Mouse (Mus musculus) erythroblast, adult 5-6 weeks (primary cell): Measurements from ENCODE around the gene Gm11757. TPM values are rescaled to one million over a fixed set of nuclear protein-coding genes. Genes with fewer than 3 reads are reported as not detected.
"Not testable (repeated sequence)": the region's sequence is repeated elsewhere in the genome, so short reads cannot be mapped to it uniquely, and the experiment has no call there.

Experiments
- ATAC-seq: replicated peaks from 2 replicates; pipeline ENCODE4 v1.8.0; 2016; ENCODE audit warnings: moderate number of reproducible peaks, mild to moderate bottlenecking, moderate TSS enrichment, inconsistent platforms; ENCODE audit not compliant: poor library complexity, low FRiP score, severe bottlenecking
- total RNA-seq, 2 experiments: library from RNA; stranded (forward) in 1 of 2; stranded (reverse) in 1 of 2; fragments of 150-400 nt in 1 of 2; fragments of 200-764, 138-1000 nt in 1 of 2; gene quantifications; 2 replicates each; pipeline versions ENCODE4 v1.2.3 to v1.2.4; 2015 to 2017; ENCODE audit warnings: low replicate concordance in 2 of 2

The Gm11757 gene
- not detected in 2 replicates for total RNA-seq (2015; ENCODE audit: low replicate concordance)
- total RNA-seq (2017; ENCODE audit: low replicate concordance), result not detected in 2 replicates

DNA sequence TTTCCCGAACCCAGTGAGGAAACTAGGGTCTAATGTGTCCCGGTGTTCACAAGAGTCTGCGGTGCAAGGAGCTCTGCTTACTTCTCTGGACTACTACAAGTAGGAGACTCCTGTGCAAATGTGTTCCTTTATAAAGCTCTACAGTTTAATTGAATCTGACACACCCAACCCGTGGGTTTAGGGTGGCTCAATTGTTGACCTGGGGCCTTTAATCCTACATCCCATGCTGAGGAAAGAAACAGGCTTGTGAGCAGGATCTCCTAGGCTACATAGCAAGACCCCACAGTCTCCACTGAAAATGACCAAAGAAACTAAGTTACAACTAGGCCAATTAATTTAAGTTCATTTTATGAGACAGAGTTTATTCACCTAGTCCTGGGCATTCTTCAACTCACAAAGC lies at the start of gene Gm11757:
Gene Gm11757, minus strand, starts transcription at position 101 of the 400 bp plus-strand sequence.
- not testable (repeated sequence) for ATAC-seq

- ATAC-seq, result not testable (repeated sequence)
Measured at GRCm38 (mm10) chr4:73920660-73921059, 29.7 kb upstream of the Gm11757 start, which contains the start of gene Gm11756. Gm11756 (minus strand) TSS chr4:73920760.

- ATAC-seq, result not testable (repeated sequence)
Measured at GRCm38 (mm10) chr4:73905853-73906252, 14.9 kb upstream of the Gm11757 start, which contains the start of gene Gm13871. Gm13871 (minus strand) TSS chr4:73905953.

DNA sequence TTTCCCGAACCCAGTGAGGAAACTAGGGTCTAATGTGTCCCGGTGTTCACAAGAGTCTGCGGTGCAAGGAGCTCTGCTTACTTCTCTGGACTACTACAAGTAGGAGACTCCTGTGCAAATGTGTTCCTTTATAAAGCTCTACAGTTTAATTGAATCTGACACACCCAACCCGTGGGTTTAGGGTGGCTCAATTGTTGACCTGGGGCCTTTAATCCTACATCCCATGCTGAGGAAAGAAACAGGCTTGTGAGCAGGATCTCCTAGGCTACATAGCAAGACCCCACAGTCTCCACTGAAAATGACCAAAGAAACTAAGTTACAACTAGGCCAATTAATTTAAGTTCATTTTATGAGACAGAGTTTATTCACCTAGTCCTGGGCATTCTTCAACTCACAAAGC lies 14.7 kb downstream of the Gm11757 start, which contains the start of gene Gm11758:
Gene Gm11758, minus strand, starts transcription at position 101 of the 400 bp plus-strand sequence.
- not testable (repeated sequence) for ATAC-seq

Other genes starting within 250 kb of the Gm11757 start
- not detected in 2 replicates for gene Gm11239, start 222.8 kb downstream of the Gm11757 start, total RNA-seq (2015; ENCODE audit: low replicate concordance)
- not detected in 2 replicates for gene Gm11239, start 222.8 kb downstream of the Gm11757 start, total RNA-seq (2017; ENCODE audit: low replicate concordance)
- gene Gm428, start 207.6 kb downstream of the Gm11757 start, total RNA-seq (2015; ENCODE audit: low replicate concordance), result not detected in 2 replicates
- gene Gm428, start 207.6 kb downstream of the Gm11757 start, total RNA-seq (2017; ENCODE audit: low replicate concordance), result not detected in 2 replicates
- gene Rasef, start 100.1 kb downstream of the Gm11757 start, total RNA-seq (2015; ENCODE audit: low replicate concordance), result not detected in 2 replicates
- gene Rasef, start 100.1 kb downstream of the Gm11757 start, total RNA-seq (2017; ENCODE audit: low replicate concordance), result not detected in 2 replicates
- gene Gm11758, start 14.8 kb downstream of the Gm11757 start, total RNA-seq (2015; ENCODE audit: low replicate concordance), result not detected in 2 replicates
- not detected in 2 replicates for gene Gm11758, start 14.8 kb downstream of the Gm11757 start, total RNA-seq (2017; ENCODE audit: low replicate concordance)
- not detected in 2 replicates for gene Gm13871, start 14.8 kb upstream of the Gm11757 start, total RNA-seq (2015; ENCODE audit: low replicate concordance)
- not detected in 2 replicates for gene Gm13871, start 14.8 kb upstream of the Gm11757 start, total RNA-seq (2017; ENCODE audit: low replicate concordance)
- gene Gm11756, start 29.6 kb upstream of the Gm11757 start, total RNA-seq (2015; ENCODE audit: low replicate concordance), result not detected in 2 replicates
- gene Gm11756, start 29.6 kb upstream of the Gm11757 start, total RNA-seq (2017; ENCODE audit: low replicate concordance), result not detected in 2 replicates
- gene 2310002L09Rik, start 59.7 kb upstream of the Gm11757 start, total RNA-seq (2015; ENCODE audit: low replicate concordance), result not detected in 2 replicates
- gene 2310002L09Rik, start 59.7 kb upstream of the Gm11757 start, total RNA-seq (2017; ENCODE audit: low replicate concordance), result not detected in 2 replicates
- not detected in 2 replicates for gene Frmd3, start 122.3 kb upstream of the Gm11757 start, total RNA-seq (2015; ENCODE audit: low replicate concordance)
- gene Frmd3, start 122.3 kb upstream of the Gm11757 start, total RNA-seq (2017; ENCODE audit: low replicate concordance), result not detected in 2 replicates